Mouse (Mus musculus) forebrain, postnatal 0 days (tissue): ENCODE results near the gene Atn1. TPM values are rescaled to one million over a fixed set of nuclear protein-coding genes. Genes with fewer than 3 reads are reported as not detected.

ENCODE experiments used
- ATAC-seq: fragments of 200-750 bp; cut with Nextera tagmentation; 2 replicates; pipeline ENCODE4 v1.8.0; 2017; ENCODE audit warnings: mild to moderate bottlenecking, moderate library complexity
- DNase-seq: peaks from one replicate; pipeline ENCODE4 v3.0.0-alpha.2; 2015
- H3K27ac ChIP-seq: fragments of 300-500 bp; sonication (generic); 2 replicates; pipeline ENCODE4 v1.5.1; 2014; ENCODE audit warnings: low read depth, mild to moderate bottlenecking, antibody characterized with exemption, low read length, moderate library complexity, mixed read lengths
- H3K27me3 ChIP-seq: fragments of 300-500 bp; sonication (generic); 2 replicates; pipeline ENCODE4 v1.6.1; 2014; ENCODE audit warnings: mild to moderate bottlenecking, low read length, mixed read lengths; ENCODE audit not compliant: insufficient read depth
- H3K36me3 ChIP-seq: fragments of 300-500 bp; sonication (generic); 2 replicates; pipeline ENCODE4 v1.6.1; 2014; ENCODE audit warnings: mild to moderate bottlenecking, moderate library complexity; ENCODE audit not compliant: insufficient read depth
- H3K4me1 ChIP-seq: fragments of 300-500 bp; sonication (generic); 2 replicates; pipeline ENCODE4 v1.6.1; 2014; ENCODE audit warnings: antibody characterized with exemption; ENCODE audit not compliant: insufficient read depth
- H3K4me2 ChIP-seq: fragments of 300-500 bp; sonication (generic); 2 replicates; pipeline ENCODE4 v1.6.1; 2014; ENCODE audit warnings: low read depth, mild to moderate bottlenecking, moderate library complexity
- H3K4me3 ChIP-seq: fragments of 300-500 bp; sonication (generic); 2 replicates; pipeline ENCODE4 v1.5.1; 2014; ENCODE audit warnings: low read depth, low read length, mixed read lengths
- H3K9ac ChIP-seq: fragments of 300-500 bp; sonication (generic); 2 replicates; pipeline ENCODE4 v1.6.1; 2014; ENCODE audit warnings: mild to moderate bottlenecking
- H3K9me3 ChIP-seq: fragments of 300-500 bp; sonication (generic); 2 replicates; pipeline ENCODE4 v1.6.1; 2016; ENCODE audit warnings: low read length
- CTCF ChIP-seq: sonication (generic); IDR thresholded peaks from 2 replicates; pipeline ENCODE4 v1.5.1; 2016; ENCODE audit warnings: antibody characterized with exemption, control low read depth, low read depth
- WGBS: fragments of 180-500 bp; shearing (Covaris S2); extraction: QIAGEN DNeasy Blood & Tissue Kit; methylation state at CpG from one replicate; pipeline ENCODE4 v1.1.7; 2014; 5-methylcytosine and 5-hydroxymethylcytosine counted together
- polyA plus RNA-seq: library from polyadenylated mRNA; unstranded; fragments of >200 nt; fragmentation: Nextera tagmentation; extraction: Ambion mirVana; gene quantifications from 2 replicates; pipeline ENCODE4 v1.2.1, GENCODE M21; 2015
- total RNA-seq: library from RNA; depleted of rRNA; stranded (reverse); fragments of >200 nt; gene quantifications from 2 replicates; pipeline ENCODE4 v1.2.3, GENCODE M21; 2014

Gene Atn1
- total and polyA plus RNA-seq, 2 experiments from 2014 or later = 15.0 to 24.2 TPM

DNA sequence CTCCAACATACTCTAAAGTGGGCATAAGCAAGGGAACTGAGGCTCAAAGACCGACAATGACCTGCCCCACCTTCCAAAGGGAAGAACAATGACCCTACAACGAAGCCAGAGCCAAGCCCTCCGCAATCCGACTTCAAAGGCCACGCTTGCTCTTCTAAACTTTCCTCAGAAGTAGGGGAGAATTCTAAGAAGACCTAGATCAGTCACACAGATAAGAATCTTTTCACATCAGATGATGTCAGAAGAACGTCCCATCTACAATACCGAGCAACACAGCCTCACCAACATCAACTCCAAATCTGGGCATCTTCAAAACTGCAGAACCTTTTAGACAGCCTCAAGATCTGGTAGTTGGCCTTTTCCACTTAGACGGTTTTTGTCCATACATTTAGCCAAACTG, 5.9 kb downstream of the Atn1 start:
- 86% methylated on average over 8 of the region's 8 CpGs for WGBS
- no peak for TF ChIP-seq CTCF
- no peaks in the 10 kb centered on the region for H3K9me3 ChIP-seq
- no peak overlapping the region for H3K9ac ChIP-seq
- peaks cover 13% of the 10 kb centered on the region for H3K4me1 ChIP-seq
- peaks cover 33% of the 10 kb centered on the region for H3K36me3 ChIP-seq
- H3K27me3 ChIP-seq = no peaks in the 10 kb centered on the region
- no peak overlapping the region for H3K4me2 ChIP-seq
- DNase-seq (no peak), ATAC-seq (no peak)
- no peak overlapping the region for H3K4me3 ChIP-seq
- H3K27ac ChIP-seq = no peak overlapping the region

DNA sequence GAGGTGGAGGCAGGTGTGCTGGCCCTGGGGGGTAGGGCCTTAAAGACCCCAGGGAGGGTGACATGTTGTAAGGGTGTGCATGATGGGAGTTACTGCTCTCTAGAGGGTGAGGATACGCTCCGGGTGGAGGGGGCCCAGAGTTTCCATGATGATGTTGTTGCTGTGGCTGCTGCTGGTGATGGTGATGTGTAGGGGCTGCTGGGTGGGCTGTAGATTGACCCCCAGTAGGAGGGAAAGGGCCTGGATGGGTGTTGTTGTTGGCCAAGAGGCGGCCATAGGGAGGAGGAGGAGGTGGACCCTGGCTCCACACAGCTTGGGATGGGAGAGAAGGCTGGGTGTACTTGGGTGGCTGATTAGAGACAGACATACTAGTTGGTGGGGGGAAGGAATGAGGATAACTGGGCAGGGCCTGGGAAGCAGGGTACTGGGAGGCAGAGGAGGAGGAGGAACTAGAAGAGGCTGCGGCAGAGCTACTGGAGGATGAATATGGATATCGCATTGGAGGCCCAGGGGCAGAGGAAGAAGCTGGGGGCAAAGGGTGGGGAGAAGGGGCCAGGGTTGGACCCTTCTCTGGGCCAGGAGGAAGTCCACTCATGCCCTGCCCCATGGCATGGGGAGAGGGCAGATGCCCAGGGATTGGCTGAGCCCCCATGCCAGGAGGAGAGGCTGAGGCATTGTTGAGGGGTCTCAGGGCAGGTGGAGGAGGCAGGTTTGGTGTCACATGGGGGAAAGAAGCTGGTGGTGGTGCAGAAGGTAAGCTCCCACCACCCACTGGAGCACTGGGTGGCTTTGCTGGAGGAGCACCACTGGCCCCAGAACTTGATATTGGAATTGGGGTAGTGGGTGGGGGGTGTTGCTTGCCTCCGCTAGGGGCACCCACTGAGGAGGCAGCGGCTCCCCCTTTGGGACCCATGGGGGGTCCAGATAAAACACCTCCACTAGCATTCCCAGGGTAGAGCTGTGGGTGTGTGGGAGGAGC, 9.4 kb downstream of the Atn1 start:
- DNase-seq (no peak), ATAC-seq (no peak)
- 87% methylated on average over 7 of the region's 7 CpGs for WGBS
- peak overlapping the region; percentile 83; the same call in 1 of the 2 replicates for H3K9ac ChIP-seq
- H3K36me3 ChIP-seq = peaks cover 56% of the 10 kb centered on the region
- H3K4me2 ChIP-seq = no peak overlapping the region
- no peak overlapping the region for H3K4me3 ChIP-seq
- no peaks in the 10 kb centered on the region for H3K4me1 ChIP-seq
- no peaks in the 10 kb centered on the region for H3K27me3 ChIP-seq
- H3K27ac ChIP-seq = no peak overlapping the region
- no peak for TF ChIP-seq CTCF
- H3K9me3 ChIP-seq = no peaks in the 10 kb centered on the region

DNA sequence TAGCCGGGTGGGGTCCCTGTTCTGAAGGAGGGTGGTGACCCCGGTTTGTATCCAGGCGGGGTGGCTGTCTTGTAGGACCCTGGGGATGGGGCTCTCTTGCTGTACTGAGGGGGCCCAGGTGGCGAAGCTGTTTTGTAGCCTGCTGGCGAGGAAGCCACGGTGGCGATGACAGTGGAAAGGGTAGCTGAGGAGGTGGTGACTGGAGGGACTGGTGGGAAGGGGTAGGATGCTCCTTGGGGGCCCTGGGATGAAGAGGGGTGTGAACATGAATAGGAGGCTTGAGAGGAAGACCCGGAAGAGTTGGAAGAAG, 10.1 kb downstream of the Atn1 start:
- peak overlapping the region; percentile 83 for H3K9ac ChIP-seq
- peaks cover 56% of the 10 kb centered on the region for H3K36me3 ChIP-seq
- peak overlapping the region; percentile 100 for H3K4me2 ChIP-seq
- no peaks in the 10 kb centered on the region for H3K9me3 ChIP-seq
- peak overlapping the region; percentile 89 for H3K27ac ChIP-seq
- H3K4me3 ChIP-seq = peak overlapping the region; percentile 61
- no peaks in the 10 kb centered on the region for H3K4me1 ChIP-seq
- TF ChIP-seq CTCF = no peak
- H3K27me3 ChIP-seq = no peaks in the 10 kb centered on the region
- no peak for DNase-seq
- 18% methylated on average over 8 of the region's 8 CpGs for WGBS
- ATAC-seq = no peak

DNA sequence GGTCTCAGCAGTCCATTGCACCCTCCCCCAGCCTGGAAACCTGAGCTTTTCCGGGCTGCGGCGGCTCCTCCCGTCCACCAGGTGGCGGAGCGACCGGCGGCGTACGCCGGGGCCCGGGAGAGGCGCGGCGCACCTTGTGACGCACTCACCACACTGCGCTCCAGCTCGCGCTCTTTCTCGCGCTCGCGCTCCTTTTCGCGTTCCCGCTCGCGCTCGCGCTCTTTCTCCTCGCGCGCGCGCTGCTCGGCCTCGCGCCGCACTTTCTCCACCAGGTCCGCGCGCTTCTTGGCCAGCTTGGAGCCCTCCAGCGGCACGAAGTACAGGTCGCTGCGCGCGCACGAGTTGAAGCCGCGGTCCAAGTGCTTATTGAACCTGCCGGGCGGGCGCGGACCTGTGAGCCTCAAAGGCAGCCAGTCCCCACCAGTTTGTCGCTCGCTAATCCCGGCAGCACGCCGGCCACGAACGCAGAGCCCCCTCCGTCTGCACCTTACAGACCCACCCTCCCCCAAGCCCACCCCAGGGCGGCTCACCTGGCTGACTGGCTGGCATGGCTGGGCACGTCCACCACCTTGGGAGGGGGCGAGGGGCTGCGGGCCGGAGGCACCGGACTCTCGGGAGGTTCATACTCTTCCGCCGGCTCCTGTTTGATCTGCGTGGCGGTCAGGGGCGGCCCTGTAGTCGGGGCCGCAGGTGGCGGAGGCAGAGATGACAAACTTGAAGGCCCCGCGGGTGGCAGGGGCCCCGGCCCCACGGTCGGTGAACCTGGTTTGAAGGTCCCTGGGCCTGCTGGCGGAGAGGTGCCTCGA, 10.6 kb downstream of the Atn1 start:
- peak; percentile 84 for ATAC-seq
- WGBS = 3% methylated on average over 82 of the region's 85 CpGs

DNA sequence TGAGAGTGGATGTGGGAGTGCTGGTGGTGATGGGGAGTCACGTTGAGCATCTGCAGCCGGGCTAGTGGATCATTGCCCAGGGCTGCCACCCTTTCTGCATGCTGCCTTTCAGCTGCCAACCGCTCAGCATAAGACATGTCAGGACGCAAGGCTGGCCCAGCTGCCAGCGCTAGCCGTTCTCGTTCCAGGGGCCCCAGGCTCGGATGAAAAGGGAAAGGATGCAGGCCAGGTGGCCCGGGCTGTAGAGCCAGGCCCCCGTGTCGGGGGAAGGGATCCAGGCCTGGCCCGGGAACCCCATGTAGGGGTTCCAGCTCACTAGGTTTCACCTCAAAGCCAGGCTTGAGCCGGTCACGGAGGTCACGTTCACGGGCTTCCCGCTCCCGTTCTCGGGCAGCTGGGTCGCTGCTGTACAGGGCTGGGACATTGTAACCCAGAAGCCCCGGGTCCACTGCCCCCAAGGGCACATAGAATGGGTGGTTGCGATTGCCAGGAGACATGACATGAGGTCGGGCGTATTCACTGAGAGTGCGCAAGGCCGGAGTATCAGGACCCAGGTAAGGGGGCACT, 11.5 kb downstream of the Atn1 start:
- Histone ChIP-seq H3K4me1 (peaks cover 2% of the 10 kb centered on the region; the same call in 1 of the 2 replicates), H3K4me3 (peak overlapping the region; percentile 61), H3K4me2 (peak overlapping the region; percentile 100), H3K36me3 (peaks cover 54% of the 10 kb centered on the region), H3K9me3 (no peaks in the 10 kb centered on the region), H3K27ac (peak overlapping the region; percentile 71), H3K27me3 (no peaks in the 10 kb centered on the region), H3K9ac (peak overlapping the region; percentile 31; the same call in 1 of the 2 replicates)
- ATAC-seq (no peak), DNase-seq (no peak)
- WGBS = 69% methylated on average over 26 of the region's 26 CpGs
- TF ChIP-seq CTCF = no peak

More for the DNA sequence above, 10.6 kb downstream of the Atn1 start:
- Histone ChIP-seq H3K9ac (peak overlapping the region; percentile 83), H3K4me3 (peak overlapping the region; percentile 61), H3K4me1 (no peaks in the 10 kb centered on the region), H3K4me2 (peak overlapping the region; percentile 100), H3K27ac (peak overlapping the region; percentile 89), H3K36me3 (peaks cover 56% of the 10 kb centered on the region), H3K9me3 (no peaks in the 10 kb centered on the region), H3K27me3 (no peaks in the 10 kb centered on the region)
- TF ChIP-seq CTCF = peak; percentile 90
- peak; percentile 99 for DNase-seq

DNA sequence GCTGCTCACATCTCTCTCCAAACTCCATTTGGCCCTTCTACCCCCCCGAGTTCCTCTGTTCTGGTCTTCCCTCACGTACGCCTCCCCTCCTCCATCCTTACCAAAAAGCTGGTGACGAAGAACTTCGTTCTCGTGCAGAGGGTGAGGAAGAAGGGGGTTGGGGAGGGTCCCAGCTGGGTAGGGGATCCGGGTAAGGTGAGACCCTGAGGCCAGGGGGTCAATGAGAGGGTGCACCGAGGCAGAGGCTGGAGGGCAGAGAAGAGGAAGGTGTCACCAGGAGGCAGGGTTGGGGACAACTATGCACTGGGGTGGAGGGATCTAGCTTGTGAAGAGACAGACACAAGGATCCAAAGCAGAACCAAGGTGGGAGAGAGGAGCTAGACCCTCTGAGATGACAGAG, 12.7 kb downstream of the Atn1 start:
- DNase-seq (no peak), ATAC-seq (no peak)
- peaks cover 45% of the 10 kb centered on the region for H3K36me3 ChIP-seq
- no peak overlapping the region for H3K4me3 ChIP-seq
- 90% methylated on average over 8 of the region's 8 CpGs for WGBS
- H3K9me3 ChIP-seq = no peaks in the 10 kb centered on the region
- no peak for TF ChIP-seq CTCF
- H3K4me1 ChIP-seq = peaks cover 6% of the 10 kb centered on the region; the same call in 1 of the 2 replicates
- H3K9ac ChIP-seq = no peak overlapping the region
- no peak overlapping the region for H3K4me2 ChIP-seq
- H3K27me3 ChIP-seq = no peaks in the 10 kb centered on the region
- H3K27ac ChIP-seq = no peak overlapping the region
